Mouse (Mus musculus): ENCODE results near the gene Pctp.

The Pctp gene

GRCm38 (mm10) chr11:90006111-90006510 lies 3.4 kb upstream of the Pctp start:
- no peak for DNase-seq

GRCm38 (mm10) chr11:90003386-90003785 lies 692 bp upstream of the Pctp start:
- no peak for DNase-seq

- no peak for DNase-seq
Measured at GRCm38 (mm10) chr11:90002987-90003348, 274 bp upstream of the Pctp start.

- no peak for DNase-seq
Measured at GRCm38 (mm10) chr11:90001396-90002230, 1.1 kb downstream of the Pctp start.

GRCm38 (mm10) chr11:90000666-90001065 lies 2.0 kb downstream of the Pctp start:
- no peak for DNase-seq

- DNase-seq, result no peak
Measured at GRCm38 (mm10) chr11:89998996-89999770, 3.5 kb downstream of the Pctp start.

GRCm38 (mm10) chr11:89996856-89997255 lies 5.8 kb downstream of the Pctp start:
- DNase-seq, result no peak

GRCm38 (mm10) chr11:89996406-89996805 lies 6.3 kb downstream of the Pctp start:
- no peak for DNase-seq

GRCm38 (mm10) chr11:89995596-89995995 lies 7.1 kb downstream of the Pctp start:
- no peak for DNase-seq

- DNase-seq, result no peak
Measured at GRCm38 (mm10) chr11:89994706-89995105, 8.0 kb downstream of the Pctp start.

- no peak for DNase-seq
Measured at GRCm38 (mm10) chr11:89991661-89992060, 11.0 kb downstream of the Pctp start.

GRCm38 (mm10) chr11:89988936-89989589 lies 13.6 kb downstream of the Pctp start:
- DNase-seq, result peak; percentile 60

- DNase-seq, result no peak
Measured at GRCm38 (mm10) chr11:89986516-89986915, 16.2 kb downstream of the Pctp start.

- DNase-seq, result no peak
Measured at GRCm38 (mm10) chr11:89985200-89986187, 17.2 kb downstream of the Pctp start.

GRCm38 (mm10) chr11:89984436-89984835 lies 18.3 kb downstream of the Pctp start:
- DNase-seq, result no peak

GRCm38 (mm10) chr11:89982918-89983317 lies 19.8 kb downstream of the Pctp start:
- DNase-seq, result no peak

GRCm38 (mm10) chr11:89980106-89980505 lies 22.6 kb downstream of the Pctp start:
- no peak for DNase-seq

- no peak for DNase-seq
Measured at GRCm38 (mm10) chr11:89978914-89979818, 23.5 kb downstream of the Pctp start.

GRCm38 (mm10) chr11:89978353-89978831 lies 24.3 kb downstream of the Pctp start:
- no peak for DNase-seq

GRCm38 (mm10) chr11:89977746-89978352 lies 24.8 kb downstream of the Pctp start:
- DNase-seq, result no peak

- no peak for DNase-seq
Measured at GRCm38 (mm10) chr11:89976361-89976760, 26.3 kb downstream of the Pctp start.

Data from thymus, postnatal 14 days (tissue).